Mouse (Mus musculus): ENCODE results near the gene Lpp.

Lpp gene

DNA sequence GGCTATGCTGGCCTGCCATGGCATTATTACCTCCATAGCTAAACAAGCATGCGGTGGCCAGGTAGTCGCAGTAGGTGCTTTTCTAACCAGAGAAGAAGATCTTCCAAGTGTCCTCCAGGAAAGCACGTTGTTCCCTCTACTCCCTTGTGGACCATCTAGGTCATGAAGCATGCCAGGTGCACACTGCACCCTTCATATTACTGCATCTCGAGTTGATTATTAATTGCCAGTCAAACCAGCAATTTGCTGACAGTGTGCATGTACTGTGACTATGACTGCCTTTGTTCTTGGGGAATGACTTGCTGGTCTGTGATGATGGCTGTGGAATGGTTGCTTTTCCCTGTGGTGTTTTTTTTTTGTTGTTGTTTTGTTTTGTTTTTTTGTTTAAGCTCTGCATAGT lies 45.1 kb downstream of the Lpp start:
- DNase-seq (ENCODE audit: low spot score): no peak

DNA sequence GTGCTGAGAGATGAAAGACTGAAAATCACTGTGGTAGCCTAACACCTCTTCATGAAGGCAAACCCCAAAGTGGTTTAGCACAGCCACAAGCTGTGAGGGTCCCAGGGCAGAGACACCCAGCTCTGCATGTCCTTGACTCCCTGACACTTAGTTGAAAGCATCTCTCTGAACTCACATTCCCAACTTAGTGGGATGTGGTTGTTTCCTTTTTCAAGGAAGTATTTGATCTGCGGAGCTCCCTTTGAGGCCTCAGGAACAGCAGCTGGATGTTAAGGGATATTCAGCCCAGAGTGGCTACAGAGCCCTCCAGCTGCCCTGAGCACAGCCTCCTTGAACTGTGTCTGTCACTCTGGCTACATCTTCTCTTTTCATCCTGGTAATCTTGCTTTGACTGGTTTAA lies 48.0 kb downstream of the Lpp start:
- DNase-seq (ENCODE audit: low spot score): no peak

DNA sequence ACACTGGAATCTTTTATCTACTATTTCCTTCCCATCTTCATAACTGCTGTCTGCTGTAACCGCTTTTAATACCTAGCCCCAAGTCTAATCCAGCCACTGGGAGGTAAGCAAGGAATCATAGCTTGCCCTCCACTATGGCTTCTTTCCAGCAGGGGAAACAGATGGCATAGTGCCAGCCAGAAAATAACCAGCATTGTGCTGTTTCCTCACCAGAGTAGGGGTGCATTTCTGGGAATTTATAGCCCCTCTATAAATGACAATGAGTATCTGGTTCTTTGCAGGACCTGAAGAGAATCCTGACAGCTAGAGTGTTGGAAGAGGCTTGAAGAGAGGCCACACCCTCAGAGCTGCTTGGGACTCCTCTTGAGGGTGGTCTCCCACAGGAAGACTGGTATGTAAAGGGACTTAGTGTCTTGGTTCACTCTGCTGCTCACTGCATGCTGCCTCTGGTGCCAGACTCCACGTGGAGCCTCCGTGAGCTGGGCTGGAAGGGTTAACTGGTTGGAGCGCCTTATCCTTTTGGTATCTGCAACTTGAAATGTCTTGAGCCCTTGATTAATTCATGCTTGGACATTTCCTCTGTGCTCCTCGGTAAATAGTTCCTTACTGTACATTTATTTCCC lies 49.3 kb downstream of the Lpp start:
- no peak for DNase-seq (ENCODE audit: low spot score)

DNA sequence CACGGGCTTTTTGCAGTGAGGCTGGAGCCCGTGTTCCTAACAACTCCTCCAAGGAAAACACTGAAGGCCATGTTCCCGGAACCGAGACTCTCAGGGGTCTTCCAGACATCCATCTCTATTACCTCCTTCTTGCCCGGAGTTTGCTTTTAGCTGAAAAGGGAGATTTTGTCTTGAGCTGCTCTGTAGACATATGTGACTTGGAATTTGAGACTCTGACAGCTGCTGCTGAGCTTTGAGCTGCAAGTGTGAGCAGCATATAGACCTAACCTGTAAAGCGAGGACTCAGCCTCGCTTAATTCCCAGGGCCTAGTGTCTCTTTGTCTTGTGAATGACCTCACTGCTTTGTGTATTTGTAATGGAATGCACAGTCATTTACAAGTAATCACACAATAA lies 49.8 kb downstream of the Lpp start:
- DNase-seq (ENCODE audit: low spot score): no peak

DNA sequence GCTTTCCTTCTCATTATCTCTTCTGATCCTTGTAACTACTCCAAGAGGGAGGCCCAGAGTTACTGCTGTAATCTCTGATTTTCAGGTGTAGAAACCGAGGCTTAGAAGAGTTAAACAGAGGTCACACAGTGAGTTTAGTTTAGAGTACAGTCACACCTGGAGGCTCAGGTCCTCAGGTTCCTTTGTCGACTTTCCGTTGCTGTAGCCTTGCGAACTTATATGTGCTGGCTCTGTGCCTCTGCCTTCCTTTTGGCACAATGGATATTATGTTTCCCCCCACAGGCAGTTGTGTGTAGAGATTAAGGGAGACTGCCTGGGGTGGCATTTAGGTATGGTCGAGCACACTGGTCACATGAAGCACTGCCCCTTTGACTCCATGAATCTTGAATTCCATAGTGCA lies 50.2 kb downstream of the Lpp start:
- no peak for DNase-seq (ENCODE audit: low spot score)

DNA sequence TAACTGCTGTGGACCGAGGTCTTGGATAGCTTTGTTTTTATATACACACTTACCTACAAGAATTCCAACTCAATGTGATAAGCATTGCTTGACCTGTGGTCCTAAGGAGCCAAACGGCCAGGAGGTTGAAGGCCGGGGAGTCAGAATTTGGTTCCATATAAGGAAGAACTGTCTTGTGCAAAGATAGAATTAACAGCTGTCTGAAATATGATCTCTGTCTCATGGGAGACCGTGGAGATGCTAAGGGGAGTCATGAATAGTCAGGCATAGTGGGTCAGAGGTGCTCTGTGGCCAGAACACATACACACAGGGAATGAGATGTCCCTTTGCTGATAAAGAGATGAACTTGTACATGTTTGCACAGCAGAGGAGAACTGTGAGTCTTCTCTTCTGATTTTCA lies 51.5 kb downstream of the Lpp start:
- no peak for DNase-seq (ENCODE audit: low spot score)

DNA sequence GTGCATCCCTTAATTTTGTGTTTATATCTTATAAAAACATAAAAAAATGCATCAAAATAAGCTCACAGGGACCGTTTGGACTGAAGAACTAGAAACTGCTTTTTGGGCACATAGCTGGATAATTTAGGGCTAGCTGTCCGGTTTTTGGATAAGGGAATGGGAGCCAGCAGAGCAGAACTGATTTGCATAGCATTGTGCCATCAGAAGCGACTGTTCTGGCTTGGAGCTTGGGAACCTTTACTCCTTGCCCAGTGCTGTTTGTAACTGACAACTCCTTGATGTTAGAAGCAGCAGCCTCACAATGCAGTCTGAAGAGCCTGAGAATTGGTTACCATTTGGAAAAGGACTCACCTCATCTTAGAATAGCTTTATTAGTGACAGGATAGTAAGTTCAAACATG lies 52.2 kb downstream of the Lpp start:
- no peak for DNase-seq (ENCODE audit: low spot score)

DNA sequence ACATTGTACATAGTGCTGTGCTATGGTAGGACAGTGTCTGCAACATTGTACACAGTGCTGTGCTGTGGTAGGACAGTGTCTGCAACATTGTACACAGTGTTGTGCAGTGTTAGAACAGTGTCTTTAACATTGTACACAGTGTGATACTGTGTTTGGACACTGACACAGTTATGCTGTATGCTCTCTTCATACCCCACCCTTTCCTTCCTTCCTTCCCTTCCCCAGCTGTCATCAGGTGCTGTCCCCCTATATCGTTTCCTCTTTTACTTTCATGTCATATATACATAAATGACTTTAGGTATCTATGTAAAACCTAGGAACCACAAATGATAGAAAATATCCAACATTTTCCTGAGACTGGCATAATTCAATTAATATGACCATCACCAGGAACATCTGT lies 53.1 kb downstream of the Lpp start:
- DNase-seq (ENCODE audit: low spot score): no peak

DNA sequence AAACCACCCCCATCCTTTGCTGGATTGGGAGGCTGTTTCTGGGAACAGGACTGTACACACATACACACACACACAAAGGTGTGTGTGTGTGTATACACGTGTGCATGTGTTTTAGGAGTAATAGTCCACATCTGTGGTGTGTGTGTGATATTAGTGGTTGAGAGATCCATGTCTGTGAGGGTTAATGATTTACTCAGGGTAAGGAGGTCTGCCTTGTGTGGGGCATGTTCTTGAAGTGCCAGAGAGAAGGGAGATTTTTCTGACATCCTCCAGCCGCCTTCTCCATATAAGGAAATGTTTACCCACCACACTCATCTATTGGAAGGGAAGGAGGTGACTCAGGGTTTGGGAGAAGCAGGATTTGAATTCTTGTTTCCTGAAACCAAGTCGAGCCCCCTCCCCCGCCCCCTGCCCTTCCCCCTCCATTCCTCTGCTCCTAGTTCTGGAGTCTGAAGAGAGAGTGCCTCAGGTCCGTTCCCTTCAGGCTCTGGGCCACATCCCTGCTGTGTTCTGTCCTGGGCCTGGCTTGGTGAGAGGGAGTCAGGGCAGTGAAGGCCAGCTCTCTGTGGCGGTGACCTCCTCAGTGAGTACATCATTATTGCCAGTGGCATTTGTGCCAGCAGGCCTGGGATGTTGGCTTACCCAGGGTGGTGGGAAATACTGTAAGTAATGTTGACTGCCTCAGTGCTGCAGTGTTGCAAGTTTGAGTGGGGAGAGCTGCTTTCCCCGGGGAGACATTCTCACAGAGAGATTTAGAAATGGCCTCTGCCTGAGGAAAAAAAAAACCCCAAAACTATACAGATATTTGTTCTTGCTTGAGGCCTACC lies 54.6 kb downstream of the Lpp start:
- no peak for DNase-seq (ENCODE audit: low spot score)

DNA sequence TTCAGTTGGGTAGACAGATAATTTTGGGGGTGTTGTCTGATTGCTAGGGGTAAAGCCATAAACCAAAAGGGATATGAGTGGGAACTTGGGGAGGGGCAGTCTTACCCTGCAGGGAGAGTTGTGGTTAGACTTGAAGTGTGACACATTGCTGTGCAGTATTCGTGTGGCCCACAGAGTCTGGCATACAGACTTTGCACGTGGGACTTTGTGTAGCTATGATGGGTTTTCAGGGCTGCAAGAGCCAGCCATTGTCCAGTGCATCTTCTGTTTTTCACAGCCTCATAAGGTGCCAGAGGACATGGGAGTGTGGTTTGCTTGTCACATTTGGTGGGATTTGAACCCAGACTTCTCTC lies 55.2 kb downstream of the Lpp start:
- no peak for DNase-seq (ENCODE audit: low spot score)

DNA sequence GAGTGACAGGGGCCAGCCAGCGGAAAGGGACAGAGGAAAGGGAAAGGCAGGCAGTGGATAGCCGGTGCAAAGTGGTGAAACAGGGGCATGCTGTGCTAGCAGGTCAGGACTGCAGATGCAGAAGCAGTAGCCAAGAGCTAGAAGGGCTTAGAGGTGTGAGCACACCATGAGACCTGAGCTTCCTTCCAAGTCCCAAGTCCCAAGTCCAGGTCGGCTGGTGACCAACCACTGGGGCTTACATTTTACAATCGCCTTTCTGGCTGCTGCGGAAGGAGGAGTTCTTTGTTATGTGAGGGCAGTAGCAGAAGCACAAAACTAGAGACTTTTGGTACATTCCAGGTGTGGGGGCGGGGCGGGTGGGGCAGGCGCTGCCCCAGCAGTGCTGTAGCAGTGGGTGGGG lies 56.5 kb downstream of the Lpp start:
- no peak for DNase-seq (ENCODE audit: low spot score)

DNA sequence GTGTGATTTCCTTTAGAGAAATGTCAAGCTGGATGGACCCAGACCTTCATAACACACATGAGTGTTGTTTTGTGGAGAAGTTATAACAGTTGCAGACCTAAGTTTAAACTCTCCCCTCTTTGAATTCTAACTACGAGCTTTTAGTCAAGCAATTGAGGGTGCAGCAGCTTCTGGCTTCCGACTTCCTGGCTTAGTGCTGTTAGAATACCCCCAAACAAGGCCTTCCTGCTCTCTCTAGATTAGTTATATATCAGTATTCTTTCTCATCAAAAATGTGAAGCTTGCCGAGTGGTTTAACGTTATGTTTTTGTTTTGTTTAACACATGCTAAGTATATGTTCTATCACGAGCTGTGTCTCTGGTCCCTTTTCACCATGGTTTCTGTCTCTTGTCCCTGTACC lies 56.9 kb downstream of the Lpp start:
- DNase-seq (ENCODE audit: low spot score): no peak

DNA sequence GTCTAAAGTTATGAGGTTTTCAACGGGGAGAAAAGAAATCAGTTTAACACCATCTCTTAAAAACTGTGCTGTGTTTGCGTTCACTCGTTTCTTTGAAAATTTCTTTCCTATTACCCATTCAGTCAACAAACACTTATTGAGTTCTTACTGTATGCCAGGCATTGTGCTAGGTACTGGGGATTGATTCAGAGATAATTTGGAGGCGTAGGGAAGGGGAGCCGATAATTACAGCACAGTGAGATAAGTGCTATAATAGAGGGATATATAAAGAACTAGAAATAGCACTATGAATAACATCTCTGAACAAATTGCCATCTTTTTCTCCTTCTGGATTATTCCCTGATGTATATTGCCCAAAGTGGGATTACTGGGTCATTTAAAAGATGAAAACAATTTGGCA lies 57.8 kb downstream of the Lpp start:
- no peak for DNase-seq (ENCODE audit: low spot score)

DNA sequence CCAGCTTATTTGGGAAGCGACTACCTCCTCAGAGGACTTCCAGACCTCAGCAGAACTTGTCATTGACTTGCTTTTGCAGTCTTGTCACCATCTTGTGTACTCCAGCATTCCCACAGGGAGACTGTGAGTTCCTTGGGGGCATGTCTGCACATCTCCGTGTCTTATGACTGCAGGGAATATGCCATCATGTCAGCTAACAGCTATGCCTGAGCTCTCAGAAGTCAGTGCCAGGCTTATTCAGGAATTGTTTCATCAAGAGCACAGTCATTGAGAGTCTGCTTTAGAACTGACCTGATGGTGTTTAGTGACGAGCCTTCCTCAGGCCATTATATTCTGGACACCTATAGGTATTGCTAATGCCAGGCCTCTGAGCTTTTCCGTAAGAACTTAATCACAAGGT lies 60.2 kb downstream of the Lpp start:
- DNase-seq (ENCODE audit: low spot score): no peak

DNA sequence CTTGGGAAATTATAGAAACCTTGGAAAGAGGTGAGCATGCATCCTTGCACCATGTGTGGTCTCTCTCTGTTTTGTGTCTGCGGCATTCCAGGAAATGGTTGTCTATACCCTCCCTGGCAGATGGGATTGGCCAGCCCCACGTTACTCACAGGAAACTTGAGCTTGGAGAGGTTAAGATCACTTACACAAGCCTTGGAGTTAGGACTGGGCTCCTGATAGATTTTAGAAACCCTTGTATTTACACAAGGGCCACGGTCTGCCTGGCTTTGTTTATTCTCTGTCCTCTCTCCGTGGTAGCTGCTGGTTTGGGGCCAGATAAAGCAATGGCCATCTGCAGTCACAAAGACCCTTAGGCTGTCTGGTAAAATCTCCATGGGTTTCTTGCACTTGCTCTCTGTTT lies 61.2 kb downstream of the Lpp start:
- DNase-seq (ENCODE audit: low spot score): no peak

DNA sequence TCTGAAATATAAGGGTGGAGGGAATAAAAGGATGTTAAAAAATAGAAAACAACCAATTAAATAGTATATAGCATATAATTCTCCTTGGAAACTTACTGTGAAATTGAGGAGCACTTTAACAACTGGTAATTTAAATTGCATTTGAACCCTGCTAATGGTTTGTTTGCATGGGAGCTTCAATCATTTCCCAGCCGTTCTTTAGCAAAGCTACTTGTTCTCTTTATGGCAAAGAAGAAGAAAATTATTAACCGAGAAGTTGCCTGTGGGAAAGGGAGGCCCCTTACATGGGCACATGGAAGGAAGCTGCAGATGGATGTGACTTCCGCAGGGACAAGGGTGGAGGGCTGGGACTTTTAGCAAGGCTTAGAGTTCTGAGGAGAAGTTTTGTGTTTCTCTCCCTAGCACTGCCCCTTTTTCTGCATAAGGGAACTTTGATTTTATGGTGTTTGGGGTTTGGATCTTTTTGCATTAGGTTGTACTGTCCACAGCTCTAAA lies 62.1 kb downstream of the Lpp start:
- DNase-seq (ENCODE audit: low spot score): no peak

DNA sequence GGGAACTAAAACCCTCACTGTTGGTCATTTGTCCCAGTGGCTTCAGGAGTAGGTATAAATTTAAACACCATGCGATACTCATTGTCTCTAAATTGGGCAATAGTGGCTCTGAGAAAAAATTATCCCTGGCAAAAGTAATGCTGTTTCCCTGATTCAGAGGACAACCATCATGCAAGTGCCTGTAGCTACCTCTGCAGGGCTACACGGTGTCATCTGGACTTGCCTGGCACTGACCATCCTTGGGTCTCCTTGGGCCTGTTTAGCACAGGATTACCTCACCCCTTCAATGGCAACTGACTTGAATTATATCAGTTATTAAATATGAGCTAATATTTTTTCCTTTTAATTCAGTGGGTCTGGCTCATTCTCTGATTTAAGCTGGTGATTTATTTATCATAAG lies 70.5 kb downstream of the Lpp start:
- no peak for DNase-seq (ENCODE audit: low spot score)

DNA sequence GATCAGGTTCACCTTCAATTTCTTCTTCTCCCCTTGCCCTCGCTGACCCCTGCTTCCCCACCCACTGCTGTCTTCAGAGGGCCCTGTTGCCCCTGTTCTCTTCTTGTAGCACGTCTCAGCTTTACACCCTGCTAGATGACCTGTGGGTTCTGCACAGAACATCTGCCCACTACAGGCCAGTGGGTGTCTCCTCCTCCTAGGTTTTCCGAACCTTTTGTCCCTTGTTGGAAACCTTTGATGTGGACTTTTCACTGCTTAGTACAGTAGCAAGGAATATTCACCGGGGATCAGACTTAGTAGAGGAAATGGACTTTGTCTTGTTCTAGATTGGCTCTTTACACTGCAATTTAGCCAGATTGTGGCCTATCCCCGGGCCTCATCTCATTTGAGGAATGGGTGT lies 71.1 kb downstream of the Lpp start:
- no peak for DNase-seq (ENCODE audit: low spot score)

DNA sequence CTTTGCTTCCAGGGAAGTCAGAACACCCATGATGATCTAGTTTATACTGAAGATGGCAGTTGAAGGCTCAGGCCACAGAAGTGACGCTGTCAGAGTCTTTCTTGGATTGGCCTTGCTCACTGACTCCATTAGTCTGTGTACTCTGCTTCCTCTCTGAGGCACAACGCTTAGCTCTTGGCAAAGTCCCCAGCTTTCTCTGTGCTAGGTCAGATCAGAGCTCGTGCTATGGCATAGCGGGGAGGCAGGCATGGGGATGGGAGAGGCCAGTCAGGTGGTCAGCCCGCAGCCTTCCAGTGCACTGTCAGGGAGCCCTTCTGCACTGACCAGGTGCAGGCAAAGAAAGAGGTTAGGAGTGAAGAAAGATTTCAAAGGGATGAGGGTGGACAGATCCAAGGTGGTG lies 72.3 kb downstream of the Lpp start:
- no peak for DNase-seq (ENCODE audit: low spot score)

DNA sequence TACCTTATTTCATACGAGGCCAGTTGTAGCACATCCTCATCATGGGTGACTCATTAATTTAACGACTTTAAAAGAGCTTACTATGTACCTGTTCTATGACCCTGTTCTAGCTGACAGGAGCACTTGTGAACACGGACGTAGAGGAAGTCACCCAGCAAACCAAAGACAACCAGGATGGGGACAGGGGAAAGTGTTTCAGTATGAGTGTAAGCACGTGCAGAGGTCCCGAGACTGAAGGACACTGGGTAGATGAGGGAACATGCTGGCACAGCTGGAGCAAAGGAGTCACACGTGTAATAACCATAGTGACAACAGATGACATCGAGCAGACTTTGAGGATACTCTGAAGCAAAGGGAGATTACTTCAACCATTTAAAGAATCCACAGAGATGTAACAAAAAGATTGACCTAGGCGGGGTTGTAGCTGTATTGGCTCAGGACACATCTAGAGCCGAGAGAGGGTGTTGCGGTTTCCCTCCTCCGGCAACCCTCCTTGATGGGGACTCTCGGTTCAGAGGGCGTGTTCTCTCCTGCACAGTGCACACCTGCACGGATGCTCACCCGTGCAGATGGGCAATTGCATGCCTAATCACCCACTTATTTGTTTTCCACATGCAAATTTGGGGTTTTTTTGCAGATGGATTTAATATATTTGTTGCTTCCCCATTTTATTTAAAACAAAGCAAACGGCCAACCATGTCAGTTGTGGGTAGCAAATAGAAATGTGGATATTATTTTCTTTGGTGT lies 74.4 kb downstream of the Lpp start:
- DNase-seq (ENCODE audit: low spot score): no peak

DNA sequence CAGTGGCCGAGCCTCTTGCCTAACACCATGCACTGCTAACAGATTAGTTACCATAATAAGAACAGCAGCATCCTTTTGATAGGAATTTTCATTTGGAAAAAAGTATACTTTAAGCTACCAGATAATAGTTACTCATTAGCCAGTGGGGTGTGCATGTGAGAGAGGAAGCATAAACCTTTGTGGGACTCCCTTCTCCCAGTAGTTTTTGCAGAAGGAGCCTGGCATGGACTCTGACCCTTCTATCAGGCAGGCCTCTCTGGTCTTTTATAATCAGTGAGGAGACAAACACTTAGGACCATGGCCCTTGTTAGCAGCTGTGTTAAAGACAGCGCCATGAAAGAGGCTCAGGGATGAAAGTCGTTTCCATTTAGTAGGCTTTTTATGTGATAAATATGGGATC lies 76.0 kb downstream of the Lpp start:
- DNase-seq (ENCODE audit: low spot score): no peak

DNA sequence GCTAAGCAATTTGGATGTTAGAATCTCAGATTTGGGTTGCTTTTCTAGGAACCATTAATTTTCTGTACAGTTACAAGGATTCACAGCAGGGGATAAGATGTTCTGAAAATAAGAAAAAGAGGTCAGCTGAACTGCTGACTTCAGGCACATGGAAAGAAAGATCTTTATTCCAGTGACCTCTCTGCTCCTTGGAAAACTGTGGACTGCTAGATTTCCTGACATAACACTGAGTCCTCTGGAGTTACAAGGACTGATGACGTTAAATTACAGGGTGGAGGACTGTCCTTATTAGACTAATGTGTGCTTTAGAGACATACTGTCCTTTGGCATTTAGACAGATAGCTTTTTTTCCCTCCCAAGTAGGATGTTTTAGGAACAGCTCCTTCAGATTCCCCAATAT lies 77.3 kb downstream of the Lpp start:
- no peak for DNase-seq (ENCODE audit: low spot score)

DNA sequence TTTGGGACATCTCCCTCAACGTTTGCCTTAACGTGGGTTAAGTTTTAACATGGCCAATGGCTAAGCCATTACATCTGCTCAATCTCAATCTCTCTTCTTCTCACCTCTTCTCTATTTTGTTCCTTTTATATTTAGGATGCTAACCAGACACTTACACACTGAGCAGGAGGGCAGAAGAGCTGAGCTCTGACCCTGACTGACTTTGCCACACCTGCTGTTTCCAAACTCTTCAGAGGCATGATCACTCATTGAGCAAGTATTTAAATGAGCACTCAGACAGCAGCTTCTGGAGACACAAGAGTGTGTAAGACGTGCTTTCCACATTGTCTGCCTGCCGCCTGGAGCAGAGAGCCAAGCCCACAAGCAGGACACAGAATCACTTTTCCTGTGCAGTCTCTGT lies 77.7 kb downstream of the Lpp start:
- no peak for DNase-seq (ENCODE audit: low spot score)

Data from testis, postnatal 10 days (tissue).